Mouse (Mus musculus) forebrain, embryonic 11.5 days (tissue): ENCODE measurements around the gene Lemd1. TPM values are rescaled to one million over a fixed set of nuclear protein-coding genes. Genes with fewer than 3 reads are reported as not detected.

ENCODE experiments used
- ATAC-seq: fragments of 200-750 bp; cut with Nextera tagmentation; replicated peaks from 2 replicates; pipeline ENCODE4 v1.8.0; 2017; ENCODE audit warnings: moderate TSS enrichment; ENCODE audit not compliant: low FRiP score
- DNase-seq: peaks from one replicate; pipeline ENCODE4 v3.0.0-alpha.2; 2017; ENCODE audit warnings: low spot score
- H3K27ac ChIP-seq: fragments of 300-500 bp; sonication (generic); 2 replicates; pipeline ENCODE4 v1.5.1; 2014; ENCODE audit warnings: low read depth, low read length
- H3K27me3 ChIP-seq: fragments of 300-500 bp; sonication (generic); 2 replicates; pipeline ENCODE4 v1.6.1; 2014; ENCODE audit warnings: mild to moderate bottlenecking, low read length, mixed read lengths; ENCODE audit not compliant: control insufficient read depth, insufficient read depth
- H3K36me3 ChIP-seq: fragments of 300-500 bp; sonication (generic); 2 replicates; pipeline ENCODE4 v1.6.1; 2014; ENCODE audit warnings: mild to moderate bottlenecking, low read length, moderate library complexity, mixed read lengths; ENCODE audit not compliant: control insufficient read depth, insufficient read depth
- H3K4me1 ChIP-seq: fragments of 300-500 bp; sonication (generic); replicated peaks from 2 replicates; pipeline ENCODE4 v1.6.1; 2014; ENCODE audit warnings: low read length, mixed read lengths; ENCODE audit not compliant: control insufficient read depth, insufficient read depth
- H3K4me2 ChIP-seq: fragments of 300-500 bp; sonication (generic); 2 replicates; pipeline ENCODE4 v1.6.1; 2014; ENCODE audit warnings: low read depth, mild to moderate bottlenecking, low read length, moderate library complexity, mixed read lengths; ENCODE audit not compliant: severe bottlenecking
- H3K4me3 ChIP-seq: fragments of 300-500 bp; sonication (generic); 2 replicates; pipeline ENCODE4 v1.5.1; 2014; ENCODE audit warnings: low read depth, low read length
- H3K9ac ChIP-seq: fragments of 300-500 bp; sonication (generic); 2 replicates; pipeline ENCODE4 v1.6.1; 2014; ENCODE audit warnings: low read length
- H3K9me3 ChIP-seq: fragments of 300-500 bp; sonication (generic); 2 replicates; pipeline ENCODE4 v1.6.1; 2016; ENCODE audit warnings: low read length, mixed read lengths; ENCODE audit not compliant: control insufficient read depth
- WGBS: fragments of 180-500 bp; shearing (Covaris S2); extraction: QIAGEN DNeasy Blood & Tissue Kit; methylation state at CpG from one replicate; pipeline ENCODE4 v1.1.7; 2014; 5-methylcytosine and 5-hydroxymethylcytosine counted together
- polyA plus RNA-seq: library from polyadenylated mRNA; unstranded; fragments of >200 nt; fragmentation: Nextera tagmentation; extraction: Ambion mirVana; gene quantifications from 2 replicates; pipeline ENCODE4 v1.2.1, GENCODE M21; 2014

The Lemd1 gene
- polyA plus RNA-seq, 1 experiment from 2014 or later: 8.1 TPM

- H3K27me3 ChIP-seq: no peaks in the 10 kb centered on the region
- H3K4me1 ChIP-seq: peaks cover 8% of the 10 kb centered on the region
- WGBS: 20% methylated on average over 1 of the region's 2 CpGs
- no peak overlapping the region for H3K9ac ChIP-seq
- no peak overlapping the region for H3K4me2 ChIP-seq
- H3K4me3 ChIP-seq: no peak overlapping the region
- H3K27ac ChIP-seq: no peak overlapping the region
- no peaks in the 10 kb centered on the region for H3K9me3 ChIP-seq
- ATAC-seq (no peak), DNase-seq (no peak)
- no peaks in the 10 kb centered on the region for H3K36me3 ChIP-seq
Measured at GRCm38 (mm10) chr1:132171619-132172018, 19.6 kb upstream of the Lemd1 start.

- no peaks in the 10 kb centered on the region; the same call in 1 of the 2 replicates for H3K27me3 ChIP-seq
- no peak overlapping the region for H3K4me3 ChIP-seq
- H3K4me1 ChIP-seq: peaks cover 6% of the 10 kb centered on the region; the same call in 1 of the 2 replicates
- H3K9me3 ChIP-seq: no peaks in the 10 kb centered on the region
- H3K27ac ChIP-seq: no peak overlapping the region
- no peak for DNase-seq
- H3K9ac ChIP-seq: no peak overlapping the region
- WGBS: 82% methylated on average over 4 of the region's 4 CpGs
- H3K4me2 ChIP-seq: no peak overlapping the region
- ATAC-seq: no peak
- no peaks in the 10 kb centered on the region for H3K36me3 ChIP-seq
Measured at GRCm38 (mm10) chr1:132186303-132186702, 4.9 kb upstream of the Lemd1 start.

DNA sequence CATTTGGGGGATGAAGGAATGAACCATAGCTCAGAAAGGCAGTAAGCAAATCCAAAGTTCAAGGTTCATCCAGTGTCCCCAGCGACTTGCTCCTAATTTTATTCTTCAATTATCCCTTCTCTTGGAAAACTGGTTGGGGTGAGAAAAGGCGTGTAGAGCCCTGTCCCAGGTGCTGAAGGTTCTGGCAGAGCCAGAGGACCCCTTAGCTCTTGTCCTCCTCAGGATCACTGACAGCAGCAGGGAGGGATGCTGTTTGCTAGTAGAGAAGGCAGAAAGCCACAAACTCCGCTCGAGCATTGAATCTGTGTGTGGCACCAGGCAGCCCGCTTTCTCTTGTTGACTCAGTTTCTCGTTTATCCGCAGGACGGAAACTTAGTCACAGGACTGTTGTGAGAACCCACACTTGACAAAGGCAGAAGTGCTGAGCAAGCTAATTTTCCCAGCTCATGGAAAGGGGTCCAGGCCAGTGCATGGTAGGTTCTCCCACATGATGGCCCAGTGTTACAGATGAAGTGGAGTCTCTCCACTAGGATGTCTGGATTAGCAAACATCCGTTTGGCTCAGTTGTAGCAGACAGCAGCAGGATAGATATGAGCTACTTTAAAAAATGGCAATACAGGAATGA is 2.7 kb upstream of the Lemd1 start:
- no peaks in the 10 kb centered on the region for H3K36me3 ChIP-seq
- H3K27me3 ChIP-seq: no peaks in the 10 kb centered on the region; the same call in 1 of the 2 replicates
- ATAC-seq (no peak), DNase-seq (no peak)
- no peak overlapping the region for H3K4me2 ChIP-seq
- H3K4me3 ChIP-seq: no peak overlapping the region
- no peak overlapping the region for H3K27ac ChIP-seq
- 54% methylated on average over 9 of the region's 9 CpGs for WGBS
- no peaks in the 10 kb centered on the region for H3K9me3 ChIP-seq
- peaks cover 20% of the 10 kb centered on the region for H3K4me1 ChIP-seq
- no peak overlapping the region for H3K9ac ChIP-seq

DNA sequence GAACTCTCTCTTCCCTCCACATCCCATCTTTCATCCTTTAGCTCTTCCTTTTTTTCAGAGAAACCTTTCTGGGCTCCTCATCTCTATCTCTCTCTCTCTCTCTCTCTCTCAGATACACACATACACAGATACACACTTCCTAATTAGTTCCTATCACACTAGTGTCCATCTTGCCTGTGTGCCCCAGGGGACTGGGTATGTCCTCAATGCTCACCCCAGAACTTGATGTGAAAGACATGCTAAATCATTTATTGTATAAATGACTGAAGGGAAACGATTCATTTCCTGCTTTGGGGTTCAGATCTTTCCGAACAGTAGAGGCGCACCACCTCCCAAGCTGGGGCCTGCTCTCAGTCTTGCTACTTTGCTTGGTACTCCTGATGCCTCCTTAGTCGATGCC is 2.0 kb upstream of the Lemd1 start:
- no peak overlapping the region; the same call in 1 of the 2 replicates for H3K27ac ChIP-seq
- WGBS: 38% methylated on average over 4 of the region's 4 CpGs
- peak overlapping the region; percentile 99 for H3K9ac ChIP-seq
- DNase-seq (no peak), ATAC-seq (no peak)
- peak overlapping the region; percentile 66 for H3K4me2 ChIP-seq
- no peak overlapping the region; the same call in 1 of the 2 replicates for H3K4me3 ChIP-seq
- no peaks in the 10 kb centered on the region for H3K36me3 ChIP-seq
- peaks cover 24% of the 10 kb centered on the region for H3K4me1 ChIP-seq
- no peaks in the 10 kb centered on the region; the same call in 1 of the 2 replicates for H3K27me3 ChIP-seq
- H3K9me3 ChIP-seq: no peaks in the 10 kb centered on the region

DNA sequence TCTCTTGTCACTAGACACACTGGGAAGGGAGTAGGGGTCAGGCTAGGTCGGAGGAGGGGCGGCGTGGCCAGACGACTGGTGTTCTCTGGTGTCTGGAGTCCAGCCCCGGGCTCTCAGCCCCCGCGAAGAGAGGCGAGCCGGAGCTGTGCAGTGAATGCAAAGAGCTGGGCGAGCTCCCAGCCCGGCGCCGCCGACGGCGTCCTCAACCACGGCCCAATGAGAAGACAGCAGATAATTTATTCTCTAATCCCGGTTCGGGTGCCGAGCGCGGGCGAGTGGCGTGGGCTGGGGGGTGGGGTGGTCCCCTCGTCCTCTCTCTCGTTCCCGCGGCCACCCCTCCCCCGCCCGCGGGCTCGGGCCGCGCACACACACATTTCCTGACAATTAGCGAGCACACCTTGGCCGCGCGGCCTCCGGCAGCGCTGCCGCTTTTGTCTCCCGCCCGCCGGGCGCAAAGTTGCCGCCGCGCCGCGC is 1.2 kb upstream of the Lemd1 start:
- Histone ChIP-seq H3K4me1 (peaks cover 32% of the 10 kb centered on the region), H3K4me2 (peak overlapping the region; percentile 66), H3K27ac (peak overlapping the region; percentile 98), H3K9ac (peak overlapping the region; percentile 99), H3K27me3 (no peaks in the 10 kb centered on the region; the same call in 1 of the 2 replicates), H3K4me3 (peak overlapping the region; percentile 64), H3K9me3 (no peaks in the 10 kb centered on the region), H3K36me3 (no peaks in the 10 kb centered on the region)
- WGBS: under 1% methylated on average over 43 of the region's 50 CpGs
- peak; percentile 79 for ATAC-seq
- peak; percentile 91 for DNase-seq

DNA sequence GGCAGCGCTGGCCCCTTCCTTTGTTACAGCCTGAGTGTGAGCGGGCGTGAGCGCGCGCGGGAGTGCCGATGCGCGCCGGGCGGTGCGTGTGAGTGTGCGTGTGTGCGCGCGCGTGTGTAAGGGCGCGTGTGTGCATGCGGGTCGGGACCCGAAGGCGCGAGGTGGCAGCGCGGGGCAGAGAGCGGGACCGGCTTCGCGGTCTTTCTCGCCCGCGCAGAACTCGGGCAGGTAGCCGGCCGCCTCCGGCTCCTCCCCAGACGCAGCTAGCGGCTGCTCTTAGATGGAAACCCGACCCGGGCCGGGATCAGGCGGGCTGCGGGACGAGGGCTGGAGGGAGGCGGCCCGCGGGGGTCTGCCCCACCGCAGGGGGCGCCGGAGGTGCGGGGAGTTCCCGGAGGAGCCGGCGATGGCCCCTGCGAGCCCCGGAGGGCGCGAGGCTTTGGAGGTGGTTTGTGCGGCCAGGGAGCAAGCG is 574 bp upstream of the Lemd1 start:
- H3K9ac ChIP-seq: peak overlapping the region; percentile 99
- H3K27me3 ChIP-seq: no peaks in the 10 kb centered on the region; the same call in 1 of the 2 replicates
- peaks cover 36% of the 10 kb centered on the region for H3K4me1 ChIP-seq
- H3K36me3 ChIP-seq: no peaks in the 10 kb centered on the region
- H3K9me3 ChIP-seq: no peaks in the 10 kb centered on the region
- peak overlapping the region; percentile 98 for H3K27ac ChIP-seq
- WGBS: under 1% methylated on average over 60 of the region's 62 CpGs
- H3K4me3 ChIP-seq: peak overlapping the region; percentile 64
- DNase-seq (peak; percentile 83), ATAC-seq (peak; percentile 40)
- H3K4me2 ChIP-seq: peak overlapping the region; percentile 66

GRCm38 (mm10) chr1:132191786-132192680 is 802 bp downstream of the Lemd1 start:
- Histone ChIP-seq H3K27me3 (no peaks in the 10 kb centered on the region; the same call in 1 of the 2 replicates), H3K27ac (peak overlapping the region; percentile 98), H3K9ac (peak overlapping the region; percentile 99), H3K9me3 (no peaks in the 10 kb centered on the region), H3K4me3 (peak overlapping the region; percentile 64), H3K4me1 (peaks cover 50% of the 10 kb centered on the region), H3K36me3 (no peaks in the 10 kb centered on the region), H3K4me2 (peak overlapping the region; percentile 66)
- DNase-seq (peak; percentile 72), ATAC-seq (peak; percentile 45)
- WGBS: under 1% methylated on average over 16 of the region's 16 CpGs

- DNase-seq (no peak), ATAC-seq (no peak)
- Histone ChIP-seq H3K36me3 (no peaks in the 10 kb centered on the region), H3K27me3 (no peaks in the 10 kb centered on the region; the same call in 1 of the 2 replicates), H3K4me2 (no peak overlapping the region; the same call in 1 of the 2 replicates), H3K9ac (no peak overlapping the region), H3K27ac (no peak overlapping the region), H3K4me1 (peaks cover 68% of the 10 kb centered on the region), H3K9me3 (no peaks in the 10 kb centered on the region), H3K4me3 (0 out of 2 replicates have a peak overlapping the region, but pooled peaks have one; percentile 1)
- 75% methylated on average over 3 of the region's 3 CpGs for WGBS
Measured at GRCm38 (mm10) chr1:132193806-132194205, 2.6 kb downstream of the Lemd1 start.
